Mouse (Mus musculus) brain, embryonic 14.5 days (tissue): ENCODE results near the gene Pcx.

Source experiments
- CTCF ChIP-seq: fragments of 200-500 bp; IDR thresholded peaks from 2 replicates; pipeline ENCODE4 v1.5.1; 2012; ENCODE audit warnings: inconsistent platforms, mild to moderate bottlenecking, moderate library complexity, borderline replicate concordance; ENCODE audit not compliant: insufficient read depth, insufficient read length; ENCODE audit errors: extremely low read depth
- POLR2A ChIP-seq: fragments of 200-500 bp; IDR thresholded peaks from 2 replicates; pipeline ENCODE4 v1.6.1; 2012; ENCODE audit warnings: mild to moderate bottlenecking, inconsistent platforms, borderline replicate concordance; ENCODE audit not compliant: poor library complexity, insufficient read depth, insufficient read length, severe bottlenecking; ENCODE audit errors: extremely low read depth

GRCm38 (mm10) chr19:4623419-4623818 lies 113.1 kb downstream of the Pcx start:
- TF ChIP-seq CTCF: no peak
- no peak for TF ChIP-seq POLR2A
